Mouse (Mus musculus): ENCODE data around the gene Hoxb7.

The Hoxb7 gene

DNA sequence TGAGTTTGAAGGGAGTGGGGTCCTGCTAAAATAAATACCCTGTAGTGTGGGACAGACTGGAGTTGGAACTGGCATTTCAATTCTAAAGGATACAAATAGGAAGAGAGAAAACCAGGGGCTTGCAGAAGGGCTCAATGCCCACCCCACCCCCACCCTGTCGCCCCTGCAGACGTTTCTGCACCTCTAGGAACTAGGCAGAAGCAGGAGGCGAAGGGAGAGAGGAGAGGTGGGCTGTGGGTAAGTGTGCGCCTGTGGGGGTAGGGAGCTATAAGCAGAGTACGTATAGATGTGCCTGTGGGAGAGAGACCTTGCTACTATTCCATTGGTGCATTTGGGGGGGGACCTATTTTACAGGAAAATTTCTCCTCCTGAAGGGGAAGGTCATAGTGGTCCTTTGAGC lies 41.3 kb downstream of the Hoxb7 start:
- in situ Hi-C loops (cut with MboI, MseI) = no loop called here

DNA sequence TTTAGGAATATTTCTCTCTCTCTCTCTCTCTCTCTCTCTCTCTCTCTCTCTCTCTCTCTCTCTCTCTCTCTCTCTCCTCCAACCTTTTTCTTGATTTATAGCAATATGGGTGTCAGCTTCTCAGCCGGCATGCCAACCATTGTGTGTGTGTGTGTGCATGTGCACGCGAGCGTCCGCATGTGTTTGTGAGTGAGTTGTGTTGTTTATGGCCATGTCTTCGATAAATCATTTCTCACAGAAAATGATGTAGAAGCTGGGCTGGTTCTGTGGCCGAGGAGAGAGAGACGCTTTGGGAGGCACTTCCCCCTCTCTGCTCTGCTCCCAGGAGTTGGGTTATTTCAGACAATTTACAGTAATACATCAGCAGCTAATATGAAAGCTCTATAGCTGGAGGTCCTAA lies 42.2 kb downstream of the Hoxb7 start:
- in situ Hi-C loops (cut with MboI, MseI) = no loop called here

DNA sequence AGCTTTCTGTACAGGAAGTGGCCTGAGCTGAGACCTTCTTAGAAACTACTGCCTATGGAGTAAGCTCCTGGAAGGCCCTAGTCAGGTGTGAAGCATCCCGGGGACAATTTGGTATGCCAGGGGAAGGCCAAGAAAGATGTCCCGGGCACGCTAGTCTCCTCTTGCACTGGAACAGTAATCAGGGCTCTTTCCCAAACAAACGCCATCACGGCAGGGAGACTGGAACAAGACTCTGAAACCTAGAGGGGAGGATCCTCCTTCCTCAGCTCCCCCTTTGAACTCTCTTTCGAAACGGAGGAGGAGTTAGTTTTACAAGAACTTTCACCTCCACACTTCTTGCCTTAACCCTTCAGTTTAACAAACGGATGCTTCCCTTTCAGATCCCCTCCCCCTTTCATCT lies 45.7 kb downstream of the Hoxb7 start:
- in situ Hi-C loops (cut with MboI, MseI) = no loop called here

DNA sequence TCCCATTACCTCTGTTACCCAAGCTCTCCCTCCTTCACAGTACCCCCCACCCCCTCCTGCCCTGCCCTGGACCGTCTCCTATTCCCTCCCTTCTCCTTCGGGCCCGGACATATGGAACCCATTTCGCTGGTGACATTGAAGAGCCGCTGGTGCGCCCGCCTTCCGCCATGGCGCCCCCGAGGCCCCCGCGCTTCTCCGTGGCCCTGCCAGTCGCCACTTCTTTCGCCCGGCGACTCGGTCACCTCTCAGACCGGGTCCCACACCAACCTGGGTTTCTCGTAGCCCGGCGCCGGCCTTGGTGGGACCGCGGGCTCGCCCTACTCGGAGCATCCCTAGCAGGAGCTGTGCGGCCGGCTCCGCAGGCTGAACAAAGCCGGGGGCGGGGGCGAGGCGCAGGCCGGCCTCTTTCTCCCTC lies 46.2 kb downstream of the Hoxb7 start:
- in situ Hi-C loops (cut with MboI, MseI) = no loop called here

DNA sequence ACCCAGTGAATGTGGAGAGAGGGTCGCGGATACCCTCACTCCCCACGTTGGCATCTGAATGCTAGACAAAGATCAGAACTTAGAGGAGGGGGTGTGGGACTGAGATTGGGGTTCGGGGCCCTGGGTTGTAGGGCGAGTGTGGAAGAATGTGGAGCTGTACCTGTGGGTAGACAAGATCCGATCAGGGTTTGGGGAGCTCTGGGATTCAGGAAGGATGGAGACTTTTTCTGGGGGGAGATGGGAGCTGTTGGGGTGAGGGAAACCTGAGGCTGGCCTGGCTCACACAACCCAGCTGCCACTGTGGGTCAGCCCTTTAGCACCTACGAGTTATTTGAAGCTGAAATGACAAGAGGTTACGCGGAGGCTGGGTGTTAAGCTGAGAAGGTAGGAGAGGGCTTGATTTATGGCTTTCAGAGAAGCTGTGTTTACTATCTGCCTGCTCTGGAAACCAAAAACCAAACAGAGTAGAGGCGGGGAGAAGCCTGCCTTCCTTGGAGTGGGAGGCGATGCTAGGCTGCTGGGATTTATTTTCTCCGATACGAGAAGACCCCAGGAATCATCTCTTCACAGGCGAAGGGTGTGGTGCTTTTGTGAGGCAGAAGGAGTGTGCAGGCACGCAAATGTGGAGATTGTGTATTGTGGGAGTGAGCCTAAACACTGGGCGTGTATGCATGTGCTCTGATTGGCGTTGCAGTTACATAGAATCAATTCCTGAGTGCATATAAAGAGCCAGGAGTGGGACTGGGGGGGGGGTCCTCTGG lies 47.0 kb downstream of the Hoxb7 start:
- in situ Hi-C loops (cut with MboI, MseI) = no loop called here

DNA sequence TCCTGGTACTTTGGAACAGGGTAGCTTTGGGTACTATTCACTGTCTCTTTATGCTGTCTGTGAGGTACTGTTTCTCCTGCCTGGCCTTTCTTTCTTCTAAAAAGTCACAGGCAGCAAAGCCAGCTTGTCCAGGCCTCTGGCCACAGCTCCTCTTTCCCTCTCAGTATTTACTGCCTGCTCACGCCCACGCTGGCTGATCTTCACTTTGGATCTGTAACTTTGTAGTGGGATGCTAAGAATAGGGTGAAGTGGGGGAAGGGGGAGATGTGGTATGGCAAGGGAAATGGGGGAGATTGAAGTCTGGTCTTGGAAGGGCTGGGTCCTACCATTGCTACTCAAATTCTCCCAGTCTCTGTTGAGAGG lies 47.6 kb downstream of the Hoxb7 start:
- in situ Hi-C loops (cut with MboI, MseI) = no loop called here

DNA sequence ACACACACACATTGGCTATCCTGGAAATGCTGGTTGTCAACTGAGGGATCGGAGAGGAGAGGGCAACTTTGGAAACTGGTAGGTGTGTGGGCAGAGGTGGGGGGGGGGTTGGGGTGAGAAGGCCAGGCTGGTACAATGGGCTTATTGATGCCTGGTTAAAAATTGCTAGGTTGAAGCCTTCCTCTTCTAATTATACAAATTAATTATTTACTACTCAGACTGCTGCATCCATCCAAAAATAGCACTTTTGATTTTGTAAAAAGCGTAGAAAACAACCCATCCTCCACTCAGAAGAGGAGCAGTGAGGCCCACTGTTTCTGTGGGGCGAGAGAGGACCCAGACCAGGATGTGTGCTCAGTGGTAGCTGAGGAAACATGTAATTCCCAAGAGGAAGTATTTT lies 48.6 kb downstream of the Hoxb7 start:
- in situ Hi-C loops (cut with MboI, MseI) = no loop called here

DNA sequence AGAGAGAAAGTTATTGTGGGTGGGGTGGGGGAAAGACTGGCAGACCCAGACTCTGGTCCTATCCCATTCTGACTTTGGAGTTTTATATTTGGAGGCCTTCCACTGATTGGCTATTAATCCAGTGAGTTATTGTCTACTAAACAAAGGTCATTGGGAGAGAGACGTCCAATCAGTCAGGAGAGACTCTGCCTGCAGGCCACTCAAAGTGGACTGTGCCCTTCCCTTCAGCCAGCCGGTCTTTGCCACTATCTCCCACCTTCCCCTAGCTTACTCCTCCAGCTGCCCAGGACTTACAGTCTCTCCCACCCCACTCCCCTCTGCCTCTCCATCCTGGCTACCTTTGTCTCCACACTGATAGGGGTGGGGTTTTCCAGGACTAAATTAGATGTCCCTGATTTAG lies 50.2 kb downstream of the Hoxb7 start:
- in situ Hi-C loops (cut with MboI, MseI) = no loop called here

DNA sequence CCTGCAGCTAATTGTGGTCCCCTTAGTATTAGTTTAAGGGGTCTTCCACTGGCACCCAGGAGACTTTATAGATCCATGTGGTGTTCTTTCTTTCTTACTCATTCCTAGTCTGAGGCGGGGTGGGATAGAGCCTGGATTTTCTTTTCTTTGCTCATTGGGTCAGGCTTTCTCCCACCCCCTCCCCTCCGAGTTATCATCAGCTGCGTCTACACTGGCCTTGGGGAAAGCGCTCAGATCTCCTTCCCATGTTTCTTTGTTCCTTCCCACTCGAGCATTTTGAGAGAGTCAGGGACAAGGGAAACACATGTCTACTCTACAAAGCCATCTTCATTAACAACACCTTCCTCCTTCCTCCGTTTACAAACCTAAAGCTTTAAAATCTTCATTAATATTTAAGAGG lies 50.6 kb downstream of the Hoxb7 start:
- in situ Hi-C loops (cut with MboI, MseI) = no loop called here

DNA sequence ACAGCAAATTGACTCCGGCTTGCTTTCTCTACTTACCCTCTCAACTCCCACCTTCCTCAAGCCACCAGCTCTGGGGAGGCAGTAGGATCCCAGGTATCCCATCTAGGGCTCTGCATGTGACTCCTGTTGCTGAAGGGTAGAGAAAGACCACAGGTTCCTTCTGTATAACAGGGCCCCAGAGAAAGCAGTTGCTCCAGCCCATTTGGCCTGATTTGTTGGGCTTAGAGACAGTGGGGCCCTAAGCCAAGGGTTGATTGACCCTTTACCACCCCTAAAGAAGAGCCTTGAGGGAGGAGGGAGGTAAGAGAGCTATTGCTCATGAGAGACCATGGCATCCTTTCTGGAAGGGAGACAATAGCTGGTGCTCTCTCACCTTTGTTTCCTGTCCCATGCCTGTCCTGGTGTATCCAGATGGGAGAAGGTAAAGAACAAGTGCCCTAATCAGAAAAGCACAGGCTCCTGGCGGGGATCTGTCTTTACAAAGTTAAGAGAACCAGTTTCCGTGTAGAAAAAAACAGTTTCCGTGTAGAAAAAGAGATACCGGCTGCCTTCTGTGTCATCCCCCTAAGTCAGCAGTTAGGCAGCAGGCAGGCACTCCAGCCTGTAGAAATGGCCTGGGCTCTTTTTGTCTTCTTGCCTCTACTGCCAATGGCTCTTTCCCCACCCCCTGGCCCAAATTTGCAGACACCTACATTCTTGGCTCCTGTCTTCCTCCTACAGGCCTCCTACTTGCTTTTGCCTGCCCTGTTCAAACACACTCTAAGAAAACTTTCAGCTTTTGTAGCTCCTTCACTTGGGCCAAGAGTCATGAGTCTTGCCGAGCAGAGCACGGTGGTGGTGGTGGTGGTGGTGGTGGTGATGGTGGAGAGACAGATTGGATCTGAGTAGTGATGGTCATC lies 52.8 kb downstream of the Hoxb7 start:
- in situ Hi-C loops (cut with MboI, MseI) = no loop called here

All from T-helper 17 cell (primary cell).